Mouse (Mus musculus) erythroblast, embryonic 14.5 days (primary cell): ENCODE measurements around the gene Dctpp1.

Experiments
- GATA1 ChIP-seq: IDR thresholded peaks from 2 replicates; pipeline ENCODE4 v1.6.1; 2012; ENCODE audit warnings: low read length, inconsistent platforms, mixed read lengths
- TAL1 ChIP-seq: IDR thresholded peaks from 3 replicates; pipeline ENCODE4 v1.6.1; 2012; ENCODE audit warnings: low read length, inconsistent platforms, mixed read lengths

GRCm38 (mm10) chr7:127232622-127233367, 27.7 kb downstream of the Dctpp1 start, which contains the start of the genes Zfp553 and Sept1:
- TF ChIP-seq GATA1, result peak; percentile 66
- TF ChIP-seq TAL1, result no peak
